Mouse (Mus musculus): Measurements from ENCODE around the gene Malsu1.

Malsu1 gene

GRCm38 (mm10) chr6:49057053-49058021 lies 16.3 kb upstream of the Malsu1 start:
- in situ Hi-C loops (cut with MboI; ENCODE audit: low sequenced_read_pairs), result loop anchor here (10.0 to 25.0 kb wide), 2 partner anchors 187 to 330 kb away; partner anchors contain the start of gene Stk31

- in situ Hi-C loops (cut with MboI; ENCODE audit: low sequenced_read_pairs), result loop anchor here (25.0 kb wide), 1 partner anchor 319 kb away; the partner anchor contains the start of gene Stk31
Measured at GRCm38 (mm10) chr6:49068361-49068760, 5.2 kb upstream of the Malsu1 start.

DNA sequence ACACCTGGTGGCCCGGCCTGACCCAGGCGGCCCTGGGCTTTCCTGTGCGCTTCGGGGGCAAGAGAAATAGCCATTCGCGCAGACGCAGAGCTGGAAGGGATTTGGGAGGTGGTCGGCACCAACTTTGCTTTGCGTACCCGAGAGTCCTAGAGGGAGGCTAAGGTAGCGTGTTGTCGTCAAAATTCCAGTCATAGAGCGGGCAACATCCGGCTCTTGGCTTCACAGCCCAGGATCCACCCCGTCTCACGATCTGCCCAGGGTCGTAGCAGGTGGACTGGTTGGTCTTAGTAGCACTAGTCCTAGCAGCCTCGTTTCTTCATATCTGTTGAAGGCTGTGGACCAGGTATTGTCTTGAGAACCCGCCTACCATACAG lies 509 bp downstream of the Malsu1 start:
- in situ Hi-C loops (cut with MboI; ENCODE audit: low sequenced_read_pairs), result loop anchor here (25.0 kb wide), 1 partner anchor 313 kb away; the partner anchor contains the start of gene Stk31

DNA sequence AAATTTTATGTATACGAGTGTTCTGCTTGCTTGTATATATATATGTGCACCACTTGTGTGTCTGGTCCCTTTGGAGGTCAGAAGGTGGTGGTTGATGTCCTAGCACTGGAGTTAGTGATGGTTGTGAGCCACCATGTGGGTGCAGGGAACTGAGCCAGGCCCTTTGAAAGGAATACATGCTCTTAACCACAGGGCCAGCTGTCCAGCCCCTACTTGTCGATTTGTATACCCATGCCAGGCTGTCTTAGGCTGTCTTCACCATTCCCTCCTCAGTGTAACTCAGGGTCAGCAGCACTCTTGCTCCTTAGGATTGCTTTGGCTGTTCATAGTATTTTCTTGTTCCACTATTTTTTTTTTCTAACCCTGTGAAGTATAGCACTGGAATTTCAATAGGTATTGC lies 4.3 kb downstream of the Malsu1 start:
- in situ Hi-C loops (cut with MboI; ENCODE audit: low sequenced_read_pairs), result no loop called here

DNA sequence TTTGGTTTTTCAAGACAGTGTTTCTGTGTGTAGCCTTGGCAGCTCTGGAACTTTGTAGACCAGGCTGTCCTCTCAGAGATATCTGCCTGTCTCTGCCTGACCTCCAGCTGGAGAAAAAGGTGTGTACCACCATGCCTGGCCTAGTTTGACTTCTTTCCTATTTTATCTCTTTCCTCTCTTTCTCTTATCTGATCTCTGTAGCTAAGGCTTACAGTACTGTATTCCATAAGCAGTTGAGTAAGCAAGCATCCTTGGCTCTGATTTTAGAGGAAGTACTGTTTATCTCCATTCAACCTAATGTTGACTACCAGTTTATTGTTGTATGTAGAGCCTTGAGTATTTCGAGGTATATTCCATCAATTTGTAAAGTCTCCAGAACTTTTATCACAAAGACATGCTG lies 5.7 kb downstream of the Malsu1 start:
- in situ Hi-C loops (cut with MboI; ENCODE audit: low sequenced_read_pairs), result no loop called here

DNA sequence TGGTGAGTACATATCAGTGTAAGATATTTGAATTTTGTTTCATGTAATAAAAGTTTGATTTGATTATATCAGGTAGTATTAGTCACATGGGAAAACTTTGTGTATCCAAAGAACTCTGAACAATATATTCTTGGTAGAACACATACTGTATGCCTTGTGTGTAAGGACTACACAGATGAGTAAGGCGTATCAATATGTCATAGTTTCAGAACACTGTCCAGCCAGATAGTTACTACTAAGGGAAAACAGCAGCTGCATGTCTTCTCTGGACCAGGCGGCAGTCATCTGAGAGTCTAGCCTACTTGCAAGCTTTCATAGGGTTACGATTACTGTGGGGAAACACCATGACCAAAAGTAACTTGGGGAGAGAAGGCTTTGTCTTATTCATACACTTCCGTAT lies 9.4 kb downstream of the Malsu1 start:
- in situ Hi-C loops (cut with MboI; ENCODE audit: low sequenced_read_pairs), result no loop called here

- in situ Hi-C loops (cut with MboI; ENCODE audit: low sequenced_read_pairs), result no loop called here
Measured at GRCm38 (mm10) chr6:49094968-49095367, 21.4 kb downstream of the Malsu1 start.

GRCm38 (mm10) chr6:49096421-49096820 lies 22.8 kb downstream of the Malsu1 start:
- in situ Hi-C loops (cut with MboI; ENCODE audit: low sequenced_read_pairs), result no loop called here

DNA sequence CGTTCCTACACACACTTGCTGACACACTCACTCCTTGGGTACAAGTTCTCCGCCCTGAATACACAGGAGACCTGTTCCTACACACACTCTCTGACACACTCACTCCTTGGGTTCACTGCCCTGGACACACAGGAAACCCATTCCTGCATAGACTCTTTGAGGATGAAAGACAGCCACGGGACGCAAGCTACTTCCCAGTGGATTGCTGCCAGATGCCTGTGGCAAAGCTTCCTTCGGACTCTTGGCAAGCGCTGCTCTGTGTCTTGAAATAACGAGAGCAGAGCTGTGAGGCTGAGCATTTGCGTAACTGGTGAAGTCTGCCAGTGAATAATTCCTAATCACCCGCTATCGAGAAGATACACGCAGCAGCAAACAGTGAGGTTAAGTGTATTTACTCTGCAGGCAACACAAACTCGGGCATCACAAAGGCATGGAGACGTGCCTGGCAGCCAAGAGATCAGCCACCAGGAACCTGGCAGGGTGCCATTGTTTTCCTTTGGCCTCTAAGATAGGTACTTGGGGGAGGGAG lies 23.4 kb downstream of the Malsu1 start:
- in situ Hi-C loops (cut with MboI; ENCODE audit: low sequenced_read_pairs), result no loop called here

- in situ Hi-C loops (cut with MboI; ENCODE audit: low sequenced_read_pairs), result no loop called here
Measured at GRCm38 (mm10) chr6:49097596-49098110, 24.1 kb downstream of the Malsu1 start.

DNA sequence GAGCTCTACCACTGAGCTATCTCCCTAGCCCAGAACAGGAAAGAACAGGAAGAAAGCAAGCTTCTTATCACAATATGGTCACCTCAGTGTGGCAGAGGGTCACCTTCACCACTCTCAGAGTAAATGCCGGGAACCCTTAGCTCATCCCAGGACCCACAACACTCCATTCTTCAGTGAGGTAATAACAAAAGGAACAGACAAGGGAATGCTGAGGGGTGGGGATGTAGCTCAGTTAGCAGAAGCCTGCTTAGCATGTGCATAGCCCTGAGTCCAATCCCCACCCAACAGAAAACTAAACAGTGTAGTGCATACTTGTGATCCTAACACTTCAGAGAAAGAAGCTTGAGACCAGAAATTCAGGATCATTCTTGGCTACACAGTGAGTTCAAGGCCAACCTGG lies 25.5 kb downstream of the Malsu1 start:
- in situ Hi-C loops (cut with MboI; ENCODE audit: low sequenced_read_pairs), result no loop called here

DNA sequence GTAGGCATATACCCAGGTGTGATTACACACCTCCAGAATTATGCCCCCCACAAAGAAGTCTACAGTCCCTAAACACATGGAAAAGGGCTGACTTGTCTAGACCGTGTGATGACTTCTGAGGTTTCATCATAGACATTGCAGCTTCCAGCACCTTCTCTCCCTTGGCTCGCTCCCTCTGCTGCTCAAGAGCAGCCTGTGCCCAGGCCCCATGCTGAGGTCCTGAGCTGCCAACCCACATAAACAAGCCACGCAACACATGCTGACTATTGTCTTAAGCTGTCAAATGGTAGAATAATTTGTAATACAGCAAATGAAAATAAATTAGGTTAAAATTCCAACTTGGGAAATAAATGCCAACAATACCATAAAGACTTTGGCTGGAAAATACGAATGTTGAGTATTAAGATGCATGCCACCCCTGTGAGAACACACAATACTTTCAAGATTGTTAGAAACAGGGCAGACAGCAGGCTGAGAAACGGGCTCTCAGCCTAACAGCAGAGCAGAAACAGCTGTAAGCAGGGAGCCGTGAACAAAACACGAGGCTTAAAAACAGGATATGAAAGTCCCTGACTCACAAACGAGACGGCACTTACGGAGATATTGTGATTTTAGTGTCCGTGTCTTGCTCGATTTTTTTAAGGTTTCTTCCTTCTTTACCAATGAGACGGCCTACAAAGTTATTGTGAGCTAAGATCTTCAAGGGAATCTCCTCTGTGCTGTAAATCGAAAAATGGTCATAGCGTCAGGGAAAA lies 33.3 kb downstream of the Malsu1 start:
- in situ Hi-C loops (cut with MboI; ENCODE audit: low sequenced_read_pairs), result no loop called here

- in situ Hi-C loops (cut with MboI; ENCODE audit: low sequenced_read_pairs), result no loop called here
Measured at GRCm38 (mm10) chr6:49109196-49109595, 35.6 kb downstream of the Malsu1 start.

DNA sequence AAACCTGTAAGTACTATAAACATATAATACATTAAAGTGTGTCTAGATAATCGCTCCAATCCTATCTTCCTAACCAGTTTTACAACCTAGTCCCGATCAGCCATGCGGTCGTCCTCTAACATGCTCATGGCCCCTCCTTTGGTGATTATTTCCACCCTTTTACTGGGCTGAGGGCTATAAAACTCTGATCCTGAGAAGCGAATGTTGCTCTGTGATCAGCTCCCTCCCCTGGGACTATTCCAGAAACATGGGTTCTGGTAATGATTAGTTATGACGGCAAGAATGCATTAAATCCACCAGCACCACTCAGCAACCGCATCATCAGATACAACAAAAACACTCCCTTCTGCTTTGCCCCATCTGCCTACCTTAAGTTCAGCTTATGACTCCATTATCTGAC lies 40.3 kb downstream of the Malsu1 start:
- in situ Hi-C loops (cut with MboI; ENCODE audit: low sequenced_read_pairs), result no loop called here

GRCm38 (mm10) chr6:49114457-49114856 lies 40.9 kb downstream of the Malsu1 start:
- in situ Hi-C loops (cut with MboI; ENCODE audit: low sequenced_read_pairs), result no loop called here

GRCm38 (mm10) chr6:49115550-49115949 lies 42.0 kb downstream of the Malsu1 start:
- in situ Hi-C loops (cut with MboI; ENCODE audit: low sequenced_read_pairs), result no loop called here

GRCm38 (mm10) chr6:49116241-49116640 lies 42.6 kb downstream of the Malsu1 start:
- in situ Hi-C loops (cut with MboI; ENCODE audit: low sequenced_read_pairs), result no loop called here

- in situ Hi-C loops (cut with MboI; ENCODE audit: low sequenced_read_pairs), result no loop called here
Measured at GRCm38 (mm10) chr6:49118446-49118845, 44.9 kb downstream of the Malsu1 start.

GRCm38 (mm10) chr6:49119462-49120135 lies 46.0 kb downstream of the Malsu1 start:
- in situ Hi-C loops (cut with MboI; ENCODE audit: low sequenced_read_pairs), result no loop called here

DNA sequence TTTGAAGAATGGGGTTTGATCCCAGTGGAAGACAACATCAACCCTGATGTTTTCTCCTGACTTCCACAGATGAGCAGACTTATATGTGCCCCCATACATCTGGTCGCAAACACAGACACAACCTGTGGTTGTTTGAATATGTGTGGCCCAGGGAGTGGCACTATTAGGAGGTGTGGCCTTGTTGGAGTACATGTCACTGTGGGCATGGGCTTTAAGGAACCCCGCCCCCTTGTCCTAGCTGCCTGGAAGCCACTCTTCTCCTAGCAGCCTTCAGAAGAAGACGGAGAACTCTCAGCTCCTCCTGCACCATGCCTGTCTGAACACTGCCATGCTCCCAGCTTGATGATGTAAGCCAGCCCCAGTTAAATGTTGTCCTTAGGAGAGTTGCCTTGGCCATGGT lies 46.8 kb downstream of the Malsu1 start:
- in situ Hi-C loops (cut with MboI; ENCODE audit: low sequenced_read_pairs), result no loop called here

DNA sequence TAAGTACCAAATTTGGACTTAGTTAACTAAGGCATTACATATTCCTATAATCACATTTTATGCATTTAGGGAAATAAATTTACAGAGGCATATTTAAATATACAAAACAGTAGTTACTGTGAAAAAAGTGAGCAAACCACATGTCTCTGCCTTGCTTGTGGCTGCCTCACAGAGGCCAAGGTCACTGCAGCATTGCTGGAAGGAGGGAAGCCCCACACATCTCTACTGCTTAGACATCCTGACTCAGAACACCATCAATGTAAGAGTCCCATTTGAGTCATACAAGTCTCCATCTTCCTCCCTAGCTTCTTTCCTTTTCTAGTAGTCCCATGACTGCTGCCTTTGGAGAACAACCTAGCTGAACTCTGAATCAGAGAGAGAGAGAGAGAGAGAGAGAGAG lies 56.7 kb downstream of the Malsu1 start:
- in situ Hi-C loops (cut with MboI; ENCODE audit: low sequenced_read_pairs), result no loop called here

All from CH12F3 (cell line).